Mouse (Mus musculus) embryo, embryonic 11.5 days (tissue): ENCODE data around the gene Kap.
"Not testable (repeated sequence)": the region's sequence is repeated elsewhere in the genome, so short reads cannot be mapped to it uniquely, and the experiment has no call there.

Source experiments
- DNase-seq: peaks from one replicate; pipeline ENCODE4 v3.0.0-alpha.2; 2012; ENCODE audit warnings: low read depth, low spot score

Kap gene

GRCm38 (mm10) chr6:133853526-133853925, at the start of gene Kap:
Gene Kap, minus strand, starts transcription at chr6:133853762.
- no peak for DNase-seq

- DNase-seq = no peak
Observed at GRCm38 (mm10) chr6:133885871-133886415, 32.4 kb upstream of the Kap start.

GRCm38 (mm10) chr6:133883446-133883985, 30.0 kb upstream of the Kap start:
- no peak for DNase-seq

GRCm38 (mm10) chr6:133875906-133876462, 22.4 kb upstream of the Kap start:
- DNase-seq = peak; percentile 51

- DNase-seq = no peak
Observed at GRCm38 (mm10) chr6:133872667-133873066, 19.1 kb upstream of the Kap start.

- DNase-seq = no peak
Observed at GRCm38 (mm10) chr6:133871131-133871530, 17.6 kb upstream of the Kap start.

GRCm38 (mm10) chr6:133868381-133868780, 14.8 kb upstream of the Kap start:
- DNase-seq = no peak

GRCm38 (mm10) chr6:133855871-133856270, 2.3 kb upstream of the Kap start:
- no peak for DNase-seq

GRCm38 (mm10) chr6:133849359-133849758, 4.2 kb downstream of the Kap start:
- no peak for DNase-seq

GRCm38 (mm10) chr6:133848861-133849260, 4.7 kb downstream of the Kap start:
- DNase-seq = not testable (repeated sequence)

- DNase-seq = not testable (repeated sequence)
Observed at GRCm38 (mm10) chr6:133838296-133838995, 15.1 kb downstream of the Kap start.

- DNase-seq = no peak
Observed at GRCm38 (mm10) chr6:133812342-133812741, 41.2 kb downstream of the Kap start.
